Mouse (Mus musculus): ENCODE data around the gene Arrdc1.

Gene Arrdc1

GRCm38 (mm10) chr2:24923561-24923960 is 11.5 kb downstream of the Arrdc1 start:
- DNase-seq (ENCODE audit: low spot score), result no peak

GRCm38 (mm10) chr2:24919839-24920175 is 15.2 kb downstream of the Arrdc1 start:
- no peak for DNase-seq (ENCODE audit: low spot score)

GRCm38 (mm10) chr2:24918930-24919838 is 15.9 kb downstream of the Arrdc1 start, which contains the start of gene Ehmt1:
Ehmt1 (minus strand) TSS chr2:24919614.
- peak; percentile 94 for DNase-seq (ENCODE audit: low spot score)

DNA sequence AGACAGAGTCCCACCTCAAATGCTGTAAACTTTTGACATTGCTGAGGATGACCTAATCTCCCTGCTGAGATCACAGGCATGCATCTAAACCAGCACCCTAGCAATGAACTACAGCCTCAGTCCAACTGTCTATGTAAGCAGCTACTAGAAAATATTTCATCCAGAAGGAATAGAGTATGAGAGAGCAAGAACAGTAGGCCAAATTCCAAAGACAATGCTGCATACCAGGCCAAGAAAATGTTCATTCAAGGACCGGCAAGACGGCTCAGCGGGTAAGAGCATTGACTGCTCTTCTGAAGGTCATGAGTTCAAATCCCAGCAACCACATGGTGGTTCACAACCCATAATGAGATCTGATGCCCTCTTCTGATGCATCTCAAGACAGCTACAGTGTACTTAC is 20.3 kb downstream of the Arrdc1 start:
- no peak for DNase-seq (ENCODE audit: low spot score)

- no peak for DNase-seq (ENCODE audit: low spot score)
These were observed 22.5 kb downstream of the Arrdc1 start for GRCm38 (mm10) chr2:24912589-24912988.

GRCm38 (mm10) chr2:24912189-24912588 is 22.9 kb downstream of the Arrdc1 start:
- DNase-seq (ENCODE audit: low spot score), result no peak

DNA sequence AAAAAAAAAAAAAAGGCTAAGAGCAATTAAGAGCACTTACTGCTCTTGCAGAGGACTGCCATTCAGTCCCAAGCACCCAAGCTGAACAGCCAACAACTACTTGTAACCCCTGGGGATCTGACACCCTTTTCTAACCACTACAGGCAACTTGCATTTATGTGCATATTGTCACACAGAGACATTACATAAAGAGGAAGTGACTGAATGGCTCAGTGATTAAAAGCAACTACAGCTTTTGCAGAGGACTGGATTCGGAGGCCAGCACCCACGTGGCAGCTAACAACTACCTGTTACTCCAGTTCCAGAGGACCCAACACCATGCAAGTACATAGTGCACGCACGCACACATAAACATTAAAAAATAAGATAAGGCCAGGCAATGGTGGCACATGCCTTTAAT is 24.6 kb downstream of the Arrdc1 start:
- no peak for DNase-seq (ENCODE audit: low spot score)

GRCm38 (mm10) chr2:24905653-24906155 is 29.3 kb downstream of the Arrdc1 start:
- no peak for DNase-seq (ENCODE audit: low spot score)

- no peak for DNase-seq (ENCODE audit: low spot score)
These were observed 30.0 kb downstream of the Arrdc1 start for GRCm38 (mm10) chr2:24904823-24905652.

DNA sequence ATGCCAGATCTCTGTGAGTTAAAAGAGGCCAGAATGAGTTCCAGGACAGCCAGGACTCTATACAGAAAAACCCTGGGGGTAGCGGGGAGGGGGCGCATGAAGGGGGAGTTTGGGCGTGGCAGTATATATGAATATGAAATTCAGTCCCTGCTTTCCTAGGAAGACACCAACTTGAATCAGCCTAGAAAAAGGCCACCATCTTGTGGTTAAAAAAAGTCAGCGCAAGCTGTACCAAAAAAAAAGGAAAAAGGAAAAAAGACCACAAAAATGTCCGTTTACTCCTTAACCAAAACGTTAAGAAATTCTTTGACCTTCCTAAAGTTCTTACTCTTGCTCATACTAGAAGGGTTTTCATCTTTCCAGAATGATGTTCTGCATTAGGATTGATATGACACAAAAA is 32.1 kb downstream of the Arrdc1 start:
- no peak for DNase-seq (ENCODE audit: low spot score)

GRCm38 (mm10) chr2:24901055-24901454 is 34.0 kb downstream of the Arrdc1 start:
- no peak for DNase-seq (ENCODE audit: low spot score)

GRCm38 (mm10) chr2:24899292-24899691 is 35.8 kb downstream of the Arrdc1 start:
- DNase-seq (ENCODE audit: low spot score), result no peak

- no peak for DNase-seq (ENCODE audit: low spot score)
These were observed 38.3 kb downstream of the Arrdc1 start for GRCm38 (mm10) chr2:24896761-24897160.

DNA sequence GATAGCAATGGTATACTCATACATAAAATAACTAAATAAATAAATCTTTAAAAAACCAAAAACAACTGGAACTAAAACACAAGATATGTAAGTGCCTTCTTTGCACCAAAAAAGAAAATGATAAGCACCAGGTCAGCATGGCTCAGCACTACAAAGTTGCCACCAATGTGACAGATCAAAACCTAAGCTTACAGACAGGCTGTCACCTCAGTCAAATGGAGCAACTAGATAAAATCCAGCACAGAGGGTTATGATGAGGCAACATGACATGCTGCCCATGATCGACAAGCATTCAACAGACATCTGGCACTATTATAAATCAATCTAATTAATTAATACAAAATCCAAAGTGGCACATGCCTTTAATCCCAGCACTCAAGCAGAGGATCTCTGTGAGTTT is 40.8 kb downstream of the Arrdc1 start:
- DNase-seq (ENCODE audit: low spot score), result no peak

DNA sequence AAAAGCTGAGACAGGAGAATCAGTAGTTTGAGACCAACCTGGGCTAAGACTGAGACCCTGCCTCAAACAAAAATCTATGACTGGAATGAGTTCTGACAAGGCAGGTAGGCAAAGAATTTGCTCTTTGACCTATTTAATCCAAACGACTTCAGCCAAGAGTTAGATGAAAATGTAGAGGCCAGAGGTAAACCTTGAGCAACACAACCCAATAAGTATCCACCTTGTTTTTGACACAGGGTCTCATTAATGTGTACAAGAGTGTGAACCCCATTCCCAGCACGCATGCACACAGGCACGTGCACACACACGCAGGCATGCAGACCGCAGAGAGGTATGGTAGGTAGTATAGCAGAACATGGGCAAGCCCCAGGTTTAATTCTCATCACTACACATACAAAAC is 42.7 kb downstream of the Arrdc1 start:
- no peak for DNase-seq (ENCODE audit: low spot score)

- no peak for DNase-seq (ENCODE audit: low spot score)
These were observed 44.3 kb downstream of the Arrdc1 start for GRCm38 (mm10) chr2:24890541-24891447.

DNA sequence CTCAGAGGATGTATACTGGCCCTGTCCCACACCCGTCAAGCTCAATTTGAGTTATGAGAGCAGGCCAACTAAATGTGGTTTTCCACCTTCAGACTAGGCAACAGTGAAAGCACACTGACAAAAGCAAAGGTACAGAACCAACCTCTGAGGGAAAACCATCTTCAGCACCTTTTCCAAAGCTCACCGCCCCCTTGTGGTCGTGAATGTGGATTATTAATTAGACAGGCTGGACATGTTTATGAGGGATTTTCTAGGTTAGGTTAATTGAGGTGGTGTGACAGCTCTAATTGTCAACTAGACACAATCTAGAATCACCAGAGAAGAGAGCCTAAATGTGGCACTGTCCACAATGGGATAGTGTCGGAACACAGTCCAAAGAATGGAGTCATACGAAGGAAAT is 46.2 kb downstream of the Arrdc1 start:
- DNase-seq (ENCODE audit: low spot score), result no peak

- DNase-seq (ENCODE audit: low spot score), result no peak
These were observed 54.4 kb downstream of the Arrdc1 start for GRCm38 (mm10) chr2:24880686-24881085.
